Mouse (Mus musculus): Measurements from ENCODE around the gene E130116L18Rik.
"Not testable (repeated sequence)": the region's sequence is repeated elsewhere in the genome, so short reads cannot be mapped to it uniquely, and the experiment has no call there.

Gene E130116L18Rik

GRCm38 (mm10) chr5:25181004-25181531 lies 41.9 kb downstream of the E130116L18Rik start, which contains the start of gene Galntl5:
Gene Galntl5, plus strand, starts transcription at chr5:25181460.
- DNase-seq: peak; percentile 37

GRCm38 (mm10) chr5:25179936-25180488 lies 42.9 kb downstream of the E130116L18Rik start:
- no peak for DNase-seq

- DNase-seq: no peak
Observed at GRCm38 (mm10) chr5:25179284-25179683, 43.7 kb downstream of the E130116L18Rik start.

GRCm38 (mm10) chr5:25178543-25178942 lies 44.4 kb downstream of the E130116L18Rik start:
- not testable (repeated sequence) for DNase-seq

- not testable (repeated sequence) for DNase-seq
Observed at GRCm38 (mm10) chr5:25177937-25178336, 45.0 kb downstream of the E130116L18Rik start.

Data from lung, postnatal 36 days (tissue).